Mouse (Mus musculus) intestine, postnatal 0 days (tissue): ENCODE results near the gene Rpl26. TPM values are rescaled to one million over a fixed set of nuclear protein-coding genes. Genes with fewer than 3 reads are reported as not detected.
A peak's percentile ranks its signal among the peaks of the same experiment; 100 is the strongest.

Experiments used
- ATAC-seq: fragments of 200-750 bp; cut with Nextera tagmentation; 2 replicates; pipeline ENCODE4 v1.8.0; 2017; ENCODE audit warnings: mild to moderate bottlenecking, moderate TSS enrichment, moderate library complexity
- H3K27ac ChIP-seq: fragments of 300-500 bp; sonication (generic); 2 replicates; pipeline ENCODE4 v1.5.1; 2014; ENCODE audit warnings: mild to moderate bottlenecking, low read depth, low read length, moderate library complexity
- H3K27me3 ChIP-seq: fragments of 300-500 bp; sonication (generic); replicated peaks from 2 replicates; pipeline ENCODE4 v1.6.1; 2014; ENCODE audit warnings: low read length, mixed read lengths; ENCODE audit not compliant: control insufficient read depth, insufficient read depth
- H3K36me3 ChIP-seq: fragments of 300-500 bp; sonication (generic); 2 replicates; pipeline ENCODE4 v1.6.1; 2014; ENCODE audit warnings: mild to moderate bottlenecking, moderate library complexity; ENCODE audit not compliant: control insufficient read depth, insufficient read depth
- H3K4me1 ChIP-seq: fragments of 300-500 bp; sonication (generic); replicated peaks from 2 replicates; pipeline ENCODE4 v1.6.1; 2014; ENCODE audit warnings: antibody characterized with exemption, low read length, mixed read lengths; ENCODE audit not compliant: control insufficient read depth, insufficient read depth
- H3K4me2 ChIP-seq: fragments of 300-500 bp; sonication (generic); replicated peaks from 2 replicates; pipeline ENCODE4 v1.6.1; 2014; ENCODE audit warnings: low read depth, mild to moderate bottlenecking, moderate library complexity
- H3K4me3 ChIP-seq: fragments of 300-500 bp; sonication (generic); 2 replicates; pipeline ENCODE4 v1.5.1; 2014; ENCODE audit warnings: low read depth, low read length
- H3K9ac ChIP-seq: fragments of 300-500 bp; sonication (generic); 2 replicates; pipeline ENCODE4 v1.6.1; 2014; ENCODE audit warnings: mild to moderate bottlenecking, low read depth, low read length
- H3K9me3 ChIP-seq: fragments of 300-500 bp; sonication (generic); 2 replicates; pipeline ENCODE4 v1.6.1; 2016; ENCODE audit warnings: mixed run types; ENCODE audit not compliant: control insufficient read depth
- CTCF ChIP-seq: sonication (generic); IDR thresholded peaks from 2 replicates; pipeline ENCODE4 v1.5.1; 2016; ENCODE audit warnings: low read depth, mild to moderate bottlenecking, control low read depth, antibody characterized with exemption, moderate library complexity
- WGBS: fragments of 180-500 bp; shearing (Covaris S2); extraction: QIAGEN DNeasy Blood & Tissue Kit; methylation state at CpG from one replicate; pipeline ENCODE4 v1.1.7; 2014; 5-methylcytosine and 5-hydroxymethylcytosine counted together
- polyA plus RNA-seq: library from polyadenylated mRNA; unstranded; fragments of >200 nt; fragmentation: Nextera tagmentation; extraction: Ambion mirVana; gene quantifications from 2 replicates; pipeline ENCODE4 v1.2.1, GENCODE M21; 2015

Gene Rpl26
- polyA plus RNA-seq, 1 experiment from 2014 or later = 623 TPM

GRCm38 (mm10) chr11:68854621-68855020 is 46.8 kb upstream of the Rpl26 start:
- H3K27ac ChIP-seq = no peak overlapping the region; the same call in 1 of the 2 replicates
- H3K9ac ChIP-seq = no peak overlapping the region
- WGBS = 53% methylated on average over 3 of the region's 3 CpGs

GRCm38 (mm10) chr11:68857329-68857728 is 44.1 kb upstream of the Rpl26 start:
- ATAC-seq = no peak
- Histone ChIP-seq H3K4me2 (no peak overlapping the region), H3K27ac (no peak overlapping the region), H3K27me3 (no peaks in the 10 kb centered on the region), H3K4me1 (no peaks in the 10 kb centered on the region), H3K9me3 (no peaks in the 10 kb centered on the region), H3K4me3 (no peak overlapping the region), H3K36me3 (no peaks in the 10 kb centered on the region), H3K9ac (no peak overlapping the region)
- TF ChIP-seq CTCF = no peak
- WGBS = 77% methylated on average over 3 of the region's 3 CpGs

More at GRCm38 (mm10) chr11:68854621-68855020, 46.8 kb upstream of the Rpl26 start:
- no peak overlapping the region for H3K4me2 ChIP-seq
- H3K36me3 ChIP-seq = no peaks in the 10 kb centered on the region
- H3K9me3 ChIP-seq = no peaks in the 10 kb centered on the region
- 0 out of 2 replicates have a peak, but pooled peaks cover 2% of the 10 kb centered on the region for H3K4me1 ChIP-seq
- ATAC-seq = no peak
- no peak for TF ChIP-seq CTCF
- H3K4me3 ChIP-seq = no peak overlapping the region
- H3K27me3 ChIP-seq = no peaks in the 10 kb centered on the region

GRCm38 (mm10) chr11:68859943-68860593 is 41.3 kb upstream of the Rpl26 start:
- no peak for ATAC-seq
- Histone ChIP-seq H3K4me3 (no peak overlapping the region), H3K4me1 (0 out of 2 replicates have a peak, but pooled peaks cover 3% of the 10 kb centered on the region), H3K4me2 (no peak overlapping the region), H3K27ac (no peak overlapping the region), H3K27me3 (no peaks in the 10 kb centered on the region), H3K9ac (no peak overlapping the region), H3K9me3 (no peaks in the 10 kb centered on the region), H3K36me3 (no peaks in the 10 kb centered on the region)
- 70% methylated on average over 8 of the region's 8 CpGs for WGBS
- no peak for TF ChIP-seq CTCF

GRCm38 (mm10) chr11:68862260-68862659 is 39.1 kb upstream of the Rpl26 start:
- no peak for ATAC-seq
- H3K9me3 ChIP-seq = no peaks in the 10 kb centered on the region
- H3K4me3 ChIP-seq = no peak overlapping the region
- no peak overlapping the region for H3K27ac ChIP-seq
- no peak overlapping the region for H3K4me2 ChIP-seq
- H3K36me3 ChIP-seq = no peaks in the 10 kb centered on the region
- H3K9ac ChIP-seq = no peak overlapping the region
- 0 out of 2 replicates have a peak, but pooled peaks cover 3% of the 10 kb centered on the region for H3K4me1 ChIP-seq
- no peak for TF ChIP-seq CTCF
- H3K27me3 ChIP-seq = no peaks in the 10 kb centered on the region
- 67% methylated on average over 2 of the region's 2 CpGs for WGBS

- Histone ChIP-seq H3K9ac (no peak overlapping the region), H3K9me3 (no peaks in the 10 kb centered on the region), H3K4me1 (0 out of 2 replicates have a peak, but pooled peaks cover 3% of the 10 kb centered on the region), H3K27ac (no peak overlapping the region), H3K4me3 (no peak overlapping the region), H3K36me3 (no peaks in the 10 kb centered on the region), H3K4me2 (no peak overlapping the region), H3K27me3 (no peaks in the 10 kb centered on the region)
- no peak for ATAC-seq
- WGBS = 62% methylated on average over 4 of the region's 4 CpGs
- no peak for TF ChIP-seq CTCF
Measured at GRCm38 (mm10) chr11:68863631-68864091, 37.7 kb upstream of the Rpl26 start.

- Histone ChIP-seq H3K27ac (peak overlapping the region; percentile 15; the same call in 1 of the 2 replicates), H3K27me3 (no peaks in the 10 kb centered on the region), H3K4me1 (0 out of 2 replicates have a peak, but pooled peaks cover 3% of the 10 kb centered on the region), H3K36me3 (no peaks in the 10 kb centered on the region), H3K9ac (no peak overlapping the region), H3K4me3 (no peak overlapping the region), H3K9me3 (no peaks in the 10 kb centered on the region), H3K4me2 (no peak overlapping the region)
- WGBS = 19% methylated on average over 9 of the region's 9 CpGs
- no peak for TF ChIP-seq CTCF
- peak; percentile 81 for ATAC-seq
Measured at GRCm38 (mm10) chr11:68864544-68865189, 36.7 kb upstream of the Rpl26 start.
